Mouse (Mus musculus) lung, postnatal 10 days (tissue): ENCODE results near the gene Ccnh.
"Not testable (repeated sequence)": the region's sequence is repeated elsewhere in the genome, so short reads cannot be mapped to it uniquely, and the experiment has no call there.

Experiments
- DNase-seq: peaks from one replicate; pipeline ENCODE4 v3.0.0; 2021

Gene Ccnh

DNA sequence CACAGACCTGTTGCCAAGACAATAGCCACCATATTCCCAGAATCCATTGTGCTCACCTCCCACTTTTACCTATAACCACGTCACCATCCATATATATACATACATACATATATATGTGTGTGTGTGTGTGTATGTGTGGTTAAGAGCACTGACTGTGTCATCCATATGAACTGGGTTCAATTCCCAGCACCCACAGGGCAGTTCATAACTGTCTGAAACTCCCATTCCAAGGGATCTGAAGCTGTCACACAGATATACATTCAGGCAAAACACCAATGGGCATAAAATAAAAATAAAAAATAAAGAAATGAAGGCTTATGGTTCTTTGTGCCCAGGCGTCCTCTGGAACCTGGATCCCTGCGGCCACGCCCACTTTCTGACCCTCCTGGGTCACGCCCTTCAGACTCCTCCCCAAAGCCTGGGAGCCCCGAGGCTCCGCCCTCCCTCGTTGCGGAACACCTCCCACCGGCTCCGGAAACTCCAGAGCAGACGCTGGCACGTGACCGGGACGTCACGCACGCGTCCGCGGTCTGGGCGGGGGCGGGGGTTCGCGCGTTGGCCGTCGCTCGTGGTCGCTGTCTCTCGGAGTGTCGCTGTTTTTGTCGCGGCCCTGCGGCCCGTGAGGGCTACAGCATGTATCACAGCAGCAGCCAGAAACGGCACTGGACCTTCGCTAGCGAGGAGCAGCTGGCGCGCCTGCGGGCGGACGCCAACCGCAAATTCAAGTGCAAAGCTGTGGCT is at the start of gene Ccnh:
Gene Ccnh, plus strand, starts transcription at position 506 of the 741 bp plus-strand sequence.
- peak; percentile 97 for DNase-seq

GRCm38 (mm10) chr13:85143361-85143760 is 45.8 kb upstream of the Ccnh start:
- DNase-seq: not testable (repeated sequence)

DNA sequence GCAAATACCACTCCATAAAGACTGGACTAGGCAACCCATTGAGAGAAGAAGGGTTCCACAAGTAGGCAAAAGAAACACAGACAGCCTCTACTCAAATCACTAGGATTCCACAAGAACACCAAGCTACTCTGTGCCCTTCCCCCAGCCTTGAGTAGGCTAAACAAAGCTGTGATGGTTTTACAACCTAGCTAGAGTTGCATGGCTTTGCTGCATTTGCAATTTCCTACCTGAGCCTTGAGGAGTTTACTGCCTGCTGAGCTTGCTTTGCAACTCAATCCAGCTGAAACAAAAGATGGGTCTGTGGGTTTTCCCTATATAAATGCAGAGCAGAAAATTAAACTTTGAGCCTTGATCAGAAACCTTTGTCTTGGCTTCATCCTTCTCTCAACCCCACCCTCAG is 42.7 kb upstream of the Ccnh start:
- no peak for DNase-seq

- no peak for DNase-seq
Observed at GRCm38 (mm10) chr13:85154746-85155145, 34.5 kb upstream of the Ccnh start.

GRCm38 (mm10) chr13:85159971-85160370 is 29.2 kb upstream of the Ccnh start:
- DNase-seq: no peak

GRCm38 (mm10) chr13:85164512-85165124 is 24.6 kb upstream of the Ccnh start:
- DNase-seq: no peak

GRCm38 (mm10) chr13:85189644-85190121 is 475 bp downstream of the Ccnh start:
- no peak for DNase-seq

DNA sequence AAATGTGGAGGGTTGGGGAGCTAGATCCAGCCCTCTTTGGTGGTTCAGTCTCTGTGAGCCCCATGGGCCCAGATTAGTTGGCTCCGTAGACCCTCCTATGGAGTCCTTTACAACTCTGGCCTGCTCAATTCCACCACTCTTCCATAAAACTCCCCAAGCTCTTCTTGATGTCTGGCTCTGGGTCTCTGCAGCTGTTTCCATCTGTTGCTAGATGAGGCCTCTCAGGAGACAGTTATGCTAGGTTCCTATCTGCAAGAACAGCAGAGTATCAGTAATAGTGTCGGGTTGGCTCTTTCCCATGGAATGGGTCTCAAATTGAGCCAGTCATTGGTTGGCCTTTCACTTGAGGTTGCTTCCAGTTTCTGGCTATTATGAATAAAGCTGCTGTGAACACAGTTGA is 2.0 kb downstream of the Ccnh start:
- DNase-seq: no peak

- no peak for DNase-seq
Observed at GRCm38 (mm10) chr13:85207493-85207892, 18.3 kb downstream of the Ccnh start.

GRCm38 (mm10) chr13:85208656-85209055 is 19.4 kb downstream of the Ccnh start:
- no peak for DNase-seq

DNA sequence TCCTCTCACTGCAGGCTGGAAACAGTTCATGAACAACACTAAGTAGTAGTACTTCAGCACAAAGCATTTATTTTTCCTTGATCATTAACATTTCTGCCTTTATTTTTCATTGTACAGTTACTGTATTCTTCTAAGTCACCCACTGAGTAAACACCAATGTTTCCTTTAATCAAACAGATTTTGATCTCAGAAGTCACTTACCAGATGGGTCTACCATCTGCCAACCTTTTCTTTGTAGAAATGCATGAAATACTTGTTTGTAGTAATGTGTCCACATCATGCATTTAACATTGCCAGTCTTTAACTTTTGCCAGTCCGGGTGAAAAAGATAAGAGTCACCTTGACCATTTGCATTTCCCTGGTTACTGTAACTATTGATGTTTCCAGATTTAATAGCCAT is 21.1 kb downstream of the Ccnh start:
- no peak for DNase-seq

DNA sequence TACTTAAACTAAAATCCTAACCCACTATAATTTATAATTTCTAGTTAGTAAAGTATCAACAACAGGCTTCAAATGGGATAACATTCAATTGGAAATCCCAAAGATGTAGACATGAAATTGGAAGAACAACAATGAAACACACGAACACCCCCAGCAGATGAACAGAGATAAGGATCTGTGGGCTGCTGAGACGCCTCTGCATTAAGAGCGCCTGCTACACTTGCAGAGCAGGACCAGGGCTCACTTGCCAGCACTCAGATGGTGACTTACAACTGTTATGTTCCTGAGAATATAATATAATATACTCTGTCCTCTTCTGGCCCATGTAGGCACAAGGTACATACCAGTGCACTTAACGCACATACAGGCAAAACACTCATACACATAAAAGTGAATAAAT is 29.4 kb downstream of the Ccnh start:
- no peak for DNase-seq

DNA sequence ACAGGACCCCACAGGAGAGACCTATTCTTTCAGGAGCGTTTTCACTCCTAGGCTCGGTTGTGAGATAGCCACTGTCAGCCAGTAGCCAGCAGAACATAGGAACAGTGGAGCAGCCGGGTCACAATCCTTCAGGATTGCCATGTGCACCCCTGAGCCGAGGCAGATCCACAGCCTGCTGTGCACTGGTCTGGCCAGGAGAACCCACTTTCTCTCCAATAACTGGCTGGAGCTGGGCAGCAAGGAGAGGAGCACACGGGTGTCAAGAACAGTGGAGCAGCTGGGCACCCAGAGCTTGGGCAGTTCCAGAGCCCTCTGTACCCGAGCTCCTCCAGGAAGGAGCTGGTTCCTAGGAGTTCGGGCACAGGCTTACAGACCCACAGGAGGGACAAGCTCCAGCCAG is 49.6 kb downstream of the Ccnh start:
- DNase-seq: no peak
